Mouse (Mus musculus) thymus, postnatal 14 days (tissue): ENCODE measurements at regions not wholly inside any gene's neighbourhood (a gene's known extent, or its start where the extent isn't known, plus 50 kb on each side); places are given as distances from the start of the nearest gene placed in this dataset.

Source experiments
- DNase-seq: peaks from one replicate; pipeline ENCODE4 v3.0.0; 2021

DNA sequence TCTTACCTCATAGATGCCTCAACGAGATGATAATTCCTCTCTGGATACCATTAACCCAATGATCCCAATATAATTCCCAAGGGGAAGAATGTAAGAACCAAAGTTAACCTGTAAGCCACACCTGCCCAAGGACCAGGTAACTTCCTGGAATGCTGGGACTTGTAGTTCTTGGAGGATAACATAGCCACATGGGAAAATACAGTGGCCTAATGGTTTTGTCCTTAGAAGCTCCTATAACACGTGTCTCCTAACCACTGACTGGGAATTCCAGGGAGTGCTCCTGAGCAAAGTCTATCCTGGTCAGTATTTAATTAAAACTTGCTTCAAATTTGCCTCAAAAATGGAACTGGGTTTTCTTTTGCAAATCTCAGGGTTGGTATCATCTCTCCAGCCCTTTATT lies 119.9 kb downstream of the Evx1 start:
- no peak for DNase-seq

DNA sequence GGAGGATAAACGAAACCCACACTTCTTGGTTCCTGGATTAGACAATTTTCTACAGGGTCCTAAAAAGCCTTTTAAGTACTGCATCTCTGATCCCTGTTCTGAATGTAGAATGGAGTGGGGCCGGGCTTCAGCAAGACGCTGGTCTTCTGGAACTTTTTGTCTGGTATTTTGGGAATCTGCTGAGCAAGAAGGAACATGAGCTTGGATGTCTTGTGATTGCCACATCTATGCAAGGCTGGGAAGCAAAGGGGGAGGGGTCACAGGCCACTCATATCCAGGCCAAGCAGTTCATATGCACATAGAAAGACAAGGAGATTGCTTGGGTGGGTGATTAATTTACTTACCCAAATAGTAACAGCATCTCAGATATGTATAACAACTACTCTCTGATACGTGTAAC lies 121.5 kb downstream of the Evx1 start:
- DNase-seq, result no peak

DNA sequence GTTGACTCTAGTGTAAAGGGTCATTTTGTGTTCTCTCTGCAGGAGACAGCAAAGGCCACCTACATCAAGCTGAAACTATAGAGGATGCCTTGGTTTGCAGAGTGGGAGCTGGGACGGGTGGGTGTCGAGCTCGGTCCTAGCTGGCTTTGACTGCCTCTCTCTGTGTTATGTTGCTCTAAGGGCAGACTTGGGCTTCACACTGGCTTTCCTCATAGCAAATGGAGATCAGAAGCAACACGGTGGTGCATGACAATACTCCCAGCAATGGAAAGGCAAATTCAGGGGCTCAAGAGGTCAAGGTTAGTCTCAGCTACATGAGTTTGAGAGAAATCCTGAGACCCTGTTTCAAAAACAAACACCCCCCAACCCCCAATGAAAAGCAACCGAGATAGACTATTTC lies 122.1 kb downstream of the Evx1 start:
- DNase-seq, result no peak

DNA sequence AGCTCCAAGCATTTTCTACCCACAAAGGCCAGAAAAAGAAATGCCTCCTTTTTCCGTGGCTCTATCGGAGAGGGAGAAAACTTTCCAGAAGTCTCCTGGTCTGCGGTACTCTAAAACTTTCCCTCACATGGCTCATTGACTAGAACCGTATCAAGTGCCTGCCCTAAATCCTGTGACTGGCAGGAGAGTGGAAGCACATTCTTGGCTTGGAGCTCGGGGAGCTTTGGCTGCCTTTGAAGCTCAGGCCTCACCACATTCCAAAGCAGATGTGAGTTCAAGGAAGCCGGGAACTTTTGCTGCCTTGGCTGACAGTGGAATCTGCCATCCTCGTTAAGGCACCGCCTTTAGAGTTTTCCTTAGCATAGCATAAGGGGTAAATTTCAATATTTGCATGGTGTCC lies 125.1 kb downstream of the Evx1 start:
- DNase-seq, result no peak

DNA sequence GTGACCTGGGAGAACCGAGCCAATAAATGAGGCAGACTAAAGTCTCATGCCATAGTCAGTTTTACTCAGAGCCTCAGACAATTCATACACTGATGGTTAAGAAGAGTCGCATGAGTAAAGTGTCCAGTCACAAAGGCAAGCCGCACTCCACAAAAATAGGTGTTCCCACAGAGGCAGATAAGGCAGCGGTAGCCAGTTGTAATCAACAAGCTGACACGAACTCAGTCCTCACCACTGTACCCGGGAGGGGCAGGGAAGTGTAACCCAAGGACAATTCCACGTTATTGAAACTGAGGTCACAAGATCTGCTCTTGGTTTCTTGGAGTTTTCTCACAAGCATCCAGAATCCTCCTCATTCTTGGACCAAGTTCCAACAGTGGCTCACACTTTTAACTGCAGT lies 125.9 kb downstream of the Evx1 start:
- no peak for DNase-seq

DNA sequence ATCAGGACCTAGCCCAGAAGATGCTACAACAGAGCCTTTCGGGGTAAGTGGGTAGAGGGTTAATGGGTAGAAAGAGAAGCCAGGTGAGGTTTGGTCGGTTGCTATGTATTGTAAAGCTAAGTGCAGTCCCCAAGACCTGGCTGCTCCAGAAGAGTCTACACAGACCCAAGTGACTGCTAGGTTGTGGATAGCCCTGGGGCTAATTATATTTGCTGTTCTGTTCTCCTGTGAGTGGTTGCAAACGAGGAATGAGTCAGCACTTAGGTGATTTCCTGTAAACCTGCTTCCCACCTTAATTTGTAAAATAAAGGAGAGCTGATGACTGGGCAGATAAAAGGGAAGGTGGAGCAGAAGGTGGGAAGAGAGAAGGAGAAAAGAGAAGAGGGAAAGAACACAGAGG lies 126.9 kb downstream of the Evx1 start:
- no peak for DNase-seq

DNA sequence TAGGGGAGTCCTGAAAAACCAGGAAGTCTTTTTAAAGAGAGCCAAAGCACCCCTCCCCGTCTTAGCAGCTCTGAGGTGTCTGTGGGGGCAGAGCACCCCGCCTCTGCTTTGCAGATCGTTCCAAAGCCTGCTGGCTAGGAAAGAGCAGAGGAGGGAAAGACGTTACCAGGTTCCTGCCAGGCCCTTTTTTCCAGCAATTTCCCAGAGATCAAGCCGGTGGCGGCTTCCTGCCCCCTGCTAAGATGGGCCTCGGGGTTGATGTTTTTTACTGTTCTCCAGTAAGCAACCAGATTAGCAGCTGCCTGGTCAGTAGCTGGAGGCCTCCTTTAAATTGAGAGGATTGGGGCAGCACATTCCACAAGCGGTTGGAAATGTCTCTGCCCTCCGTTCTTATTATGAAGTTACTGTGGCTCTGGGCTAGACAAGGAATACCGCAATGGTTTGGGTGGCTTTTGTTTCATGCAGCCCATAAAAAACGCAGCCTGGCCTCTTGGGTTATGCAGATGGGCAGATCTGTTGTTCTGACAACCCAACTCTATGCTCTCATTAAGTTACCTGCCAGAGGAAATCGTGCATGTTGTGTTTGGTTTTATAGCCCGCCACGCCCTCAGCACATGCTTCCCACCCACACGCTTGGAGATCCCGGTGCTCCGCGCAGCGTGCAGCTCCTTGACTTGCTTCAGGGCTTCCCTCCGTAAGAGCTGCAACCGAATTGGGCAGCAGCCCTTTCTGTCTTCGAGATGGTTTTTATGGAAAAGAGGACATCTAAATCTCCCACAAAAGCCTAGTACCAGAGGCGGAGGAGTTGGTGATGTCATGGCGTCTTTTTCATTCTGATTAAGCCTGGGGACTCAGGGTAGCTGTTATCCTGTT lies 130.1 kb downstream of the Evx1 start:
- no peak for DNase-seq

DNA sequence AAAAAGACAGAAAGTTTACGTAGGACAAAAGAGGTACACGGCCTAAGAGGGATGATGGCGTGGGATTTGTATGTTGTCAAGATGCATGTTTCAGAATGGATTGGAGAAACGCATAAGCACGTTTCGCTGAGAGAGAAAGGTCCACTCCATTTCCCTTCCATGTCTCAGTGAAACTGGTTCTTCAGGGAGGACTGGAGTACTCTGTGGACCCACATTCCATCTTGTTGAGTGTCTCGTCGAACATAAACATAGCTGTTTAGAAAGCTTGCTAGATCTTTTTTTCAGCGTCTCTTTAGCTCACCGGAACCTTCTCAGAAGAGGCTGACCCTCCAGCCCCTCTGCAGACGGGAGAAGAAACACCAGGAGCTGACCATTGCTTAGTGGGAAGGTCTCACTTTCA lies 145.5 kb downstream of the Evx1 start:
- DNase-seq, result no peak

DNA sequence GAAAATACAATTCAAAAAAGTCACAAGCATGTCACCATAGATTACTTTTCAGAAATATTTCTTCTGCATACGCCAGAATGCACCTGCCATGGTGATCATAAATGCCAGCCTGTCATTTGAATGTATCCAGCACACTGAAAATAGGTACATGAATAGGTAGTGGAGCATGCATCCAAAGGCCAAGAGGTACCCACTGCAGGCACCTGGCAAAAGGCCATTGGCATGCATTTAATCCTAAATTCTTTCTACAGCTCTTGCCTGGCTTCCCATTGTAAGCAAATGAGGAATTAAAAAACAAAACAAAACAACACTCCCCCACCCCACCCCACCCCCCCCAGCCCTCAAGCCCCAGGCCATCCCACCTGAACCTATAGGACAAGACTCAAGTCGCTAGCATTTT lies 147.9 kb downstream of the Evx1 start:
- DNase-seq, result no peak

DNA sequence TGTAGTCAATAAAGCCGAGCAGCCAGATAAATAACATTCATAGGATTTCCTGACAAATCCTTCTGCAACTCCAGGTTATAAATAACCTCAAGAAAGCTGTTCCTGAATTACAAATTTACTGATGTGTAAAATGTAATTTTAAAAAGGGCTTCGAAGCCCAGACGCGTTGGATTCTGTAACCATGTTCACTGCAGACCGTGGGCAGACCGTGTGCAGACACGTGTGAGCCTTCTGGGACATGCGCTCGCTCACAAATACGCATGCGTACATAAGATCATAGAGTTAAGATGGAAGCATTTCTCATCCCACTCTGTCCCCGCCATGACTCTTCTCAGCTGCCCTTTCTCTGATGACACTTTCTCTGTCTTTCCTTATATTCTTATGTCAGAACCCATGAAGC lies 150.1 kb downstream of the Evx1 start:
- DNase-seq, result no peak

DNA sequence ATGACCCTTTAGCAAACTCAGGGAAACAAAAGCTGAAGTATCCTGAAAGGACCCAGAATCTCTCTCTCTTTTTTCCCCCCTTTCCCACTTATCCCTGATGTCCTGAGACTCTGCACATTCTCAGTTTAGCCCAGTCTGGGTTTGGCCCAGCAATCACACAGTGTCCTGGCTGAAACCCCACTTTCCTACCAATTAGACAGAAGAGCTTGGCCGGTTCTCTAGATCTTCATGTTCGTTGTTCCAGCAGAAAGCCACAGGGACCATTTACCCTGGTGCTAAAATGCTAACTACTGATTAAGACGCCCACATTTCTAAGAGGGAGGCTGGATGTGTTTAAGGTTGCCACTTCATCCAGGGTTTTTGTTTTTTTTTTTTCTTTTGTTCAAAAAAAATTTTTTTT lies 151.3 kb downstream of the Evx1 start:
- DNase-seq, result no peak

DNA sequence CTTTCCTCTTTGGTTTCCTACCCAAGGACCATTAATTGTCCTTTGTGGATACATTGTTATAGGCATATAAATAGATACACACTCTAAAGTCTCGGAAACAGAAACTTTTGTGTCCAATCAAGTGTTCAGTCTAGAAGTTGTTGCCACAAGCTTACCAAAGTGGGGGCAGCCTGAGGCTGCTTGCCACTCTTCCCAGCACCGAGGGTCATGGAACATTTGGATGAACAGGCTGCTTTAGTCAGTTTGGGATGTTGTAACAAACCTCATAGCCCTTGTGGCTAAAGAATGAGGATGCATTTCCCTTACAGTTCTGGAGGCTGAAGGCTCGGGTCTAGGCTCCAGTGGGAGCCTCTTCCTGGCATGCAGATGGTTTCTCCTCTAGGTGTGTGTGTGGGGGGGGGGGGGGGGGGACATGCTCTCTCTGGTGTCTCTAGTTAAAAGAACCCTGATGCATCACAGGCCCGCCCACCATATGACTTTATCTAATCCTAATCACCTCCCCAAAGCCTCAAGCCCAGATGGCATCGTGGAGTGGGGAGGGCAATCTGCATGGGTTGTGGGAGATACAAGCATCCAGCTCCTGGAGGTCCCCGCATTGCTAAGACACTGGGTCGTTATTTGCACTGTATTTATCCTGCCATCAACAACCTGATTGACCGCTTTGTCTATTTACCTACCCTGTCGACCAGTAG lies 152.7 kb downstream of the Evx1 start:
- no peak for DNase-seq

DNA sequence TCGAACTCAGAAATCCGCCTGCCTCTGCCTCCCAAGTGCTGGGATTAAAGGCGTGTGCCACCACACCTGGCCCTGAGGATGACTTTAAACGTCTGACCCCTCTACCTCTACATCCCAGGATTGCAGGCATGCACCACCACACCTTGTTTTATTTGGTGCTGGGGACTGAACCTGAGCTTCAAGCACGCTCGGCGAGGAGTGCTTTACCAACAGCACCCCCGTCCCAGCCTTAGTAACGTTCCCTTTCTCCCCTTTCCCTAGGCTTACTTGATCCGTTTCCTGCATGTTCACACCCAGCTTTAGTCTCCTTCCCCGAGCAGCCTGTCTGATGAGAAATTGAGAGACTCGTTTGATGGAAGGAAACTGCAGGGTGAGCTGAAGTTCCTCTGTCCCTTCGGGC lies 157.5 kb downstream of the Evx1 start:
- DNase-seq, result no peak

DNA sequence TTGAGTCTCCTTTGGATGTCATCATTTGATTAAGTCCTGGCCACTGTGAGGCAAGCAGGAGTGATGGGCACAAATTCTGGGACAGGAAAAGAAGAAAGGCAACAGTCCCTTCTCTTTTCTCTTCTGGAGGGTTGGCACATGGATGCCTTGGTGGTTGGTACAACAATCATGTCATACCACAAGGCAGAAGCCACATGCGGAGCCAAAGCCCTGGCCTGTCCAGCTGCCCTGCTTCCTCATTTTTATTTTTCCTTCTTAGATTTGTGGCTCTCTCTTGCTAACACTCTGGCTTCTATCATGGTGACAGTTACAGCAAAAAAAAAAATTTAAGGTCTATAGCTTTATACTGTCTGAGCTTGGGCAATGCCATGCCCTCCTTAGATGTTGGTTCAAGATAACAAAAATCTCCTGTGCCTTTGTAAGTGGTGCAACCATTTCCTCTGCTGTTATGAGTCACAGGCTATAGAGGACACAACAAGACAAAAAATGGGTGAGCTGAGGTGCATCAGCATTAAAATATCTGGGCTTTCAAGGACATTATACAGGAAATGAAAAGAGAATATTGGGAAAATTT lies 158.2 kb downstream of the Evx1 start:
- DNase-seq, result no peak

DNA sequence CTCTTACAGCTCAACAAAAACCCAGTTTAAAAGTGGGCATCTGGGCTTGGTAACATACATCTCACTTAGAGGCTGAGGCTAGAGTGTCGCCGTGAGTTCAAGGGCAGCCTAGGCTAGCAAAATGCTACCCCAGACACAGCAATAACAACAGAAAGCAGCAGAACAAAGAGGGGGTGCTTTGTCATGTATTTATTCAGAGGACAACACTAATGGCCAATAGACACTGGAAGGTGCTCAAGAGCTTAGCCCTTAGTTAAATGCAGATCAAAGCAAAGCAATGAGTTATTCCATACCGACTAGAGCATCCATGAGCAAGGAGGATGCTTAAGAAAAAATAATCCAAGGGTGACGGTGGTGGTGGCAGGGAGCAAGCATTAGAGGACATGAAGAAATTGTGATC lies 158.7 kb downstream of the Evx1 start:
- DNase-seq, result no peak

DNA sequence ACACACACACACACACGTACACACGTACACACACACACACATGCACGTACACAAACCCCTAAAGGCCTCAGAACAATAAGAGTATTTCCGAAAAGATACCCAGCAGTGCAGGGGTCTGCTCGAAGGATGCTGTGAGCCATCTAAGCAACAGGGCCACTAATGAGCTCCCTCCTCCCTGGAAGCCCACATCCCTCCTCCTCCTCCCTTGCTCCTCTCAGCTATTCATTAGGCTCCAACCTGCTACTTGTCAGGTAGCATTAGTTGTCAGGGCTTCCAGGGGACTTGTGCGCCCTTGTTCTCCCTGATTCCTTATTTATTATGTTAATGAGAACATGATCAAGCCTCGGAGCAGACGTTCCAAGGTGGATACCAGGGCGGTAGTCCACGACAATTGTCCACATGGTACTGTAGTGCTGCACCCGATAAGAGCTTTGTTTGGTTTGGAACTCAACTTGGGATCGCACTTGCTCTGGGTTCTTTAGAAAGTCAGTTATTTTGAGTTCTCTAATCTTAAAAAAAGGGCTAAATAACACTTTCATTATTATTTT lies 159.8 kb downstream of the Evx1 start:
- DNase-seq, result no peak

DNA sequence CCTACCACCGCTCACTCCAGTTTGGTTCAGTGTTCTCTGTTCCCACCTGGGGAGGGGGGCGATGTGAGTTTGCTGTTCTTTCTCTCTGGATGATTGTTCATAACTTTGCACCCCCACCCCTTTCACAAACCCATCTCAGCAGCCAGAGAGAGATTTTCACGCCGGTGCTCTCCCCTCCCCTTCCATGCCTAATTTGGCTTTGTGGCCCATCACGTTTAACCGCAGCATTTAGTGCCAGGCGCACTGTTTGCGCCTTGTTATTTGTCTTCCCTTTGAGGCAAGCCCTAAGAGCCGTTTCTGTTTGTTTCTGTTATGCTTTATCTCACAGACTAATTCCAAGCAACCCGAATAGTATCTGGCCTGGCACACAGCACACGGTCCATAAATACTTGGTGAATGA lies 160.6 kb downstream of the Evx1 start:
- no peak for DNase-seq

DNA sequence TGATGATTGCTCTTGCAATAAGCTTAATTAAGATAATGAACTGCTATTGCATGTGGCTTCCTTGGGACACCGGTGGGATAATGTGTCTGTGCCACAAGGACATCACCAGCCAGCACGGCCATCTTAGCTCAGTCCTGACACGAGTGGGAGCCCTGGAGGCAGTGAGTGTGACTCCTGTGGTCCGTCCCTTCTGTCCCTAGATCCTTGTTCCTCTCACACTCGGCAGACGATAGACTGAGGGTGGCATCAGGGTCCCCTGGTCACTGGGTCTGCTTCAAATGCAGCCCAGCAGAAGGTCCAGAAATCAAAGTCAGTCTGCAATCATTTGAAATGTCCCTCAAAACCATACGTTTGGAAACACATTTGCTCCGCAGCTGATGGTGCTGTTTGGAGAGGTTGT lies 162.4 kb downstream of the Evx1 start:
- no peak for DNase-seq

DNA sequence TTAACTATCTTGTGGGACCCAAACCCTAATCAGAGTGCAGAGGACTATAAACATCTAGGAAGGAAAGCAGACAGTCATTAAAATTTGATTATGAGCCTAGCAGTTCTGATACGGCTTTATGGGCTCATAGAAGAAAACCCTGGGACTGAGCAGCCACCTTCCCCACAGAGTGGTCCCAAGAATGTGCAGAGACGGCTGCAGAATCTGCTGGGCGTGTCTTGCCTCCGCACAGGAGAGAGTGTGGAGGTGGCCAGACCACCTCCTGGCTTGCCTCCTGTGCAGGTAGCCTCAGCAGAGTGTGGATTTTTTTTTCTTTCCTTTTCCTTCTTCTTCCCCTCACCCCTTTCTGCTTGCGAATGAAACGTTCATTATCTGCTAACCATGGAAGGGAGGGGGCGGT lies 163.3 kb downstream of the Hibadh start:
- no peak for DNase-seq

DNA sequence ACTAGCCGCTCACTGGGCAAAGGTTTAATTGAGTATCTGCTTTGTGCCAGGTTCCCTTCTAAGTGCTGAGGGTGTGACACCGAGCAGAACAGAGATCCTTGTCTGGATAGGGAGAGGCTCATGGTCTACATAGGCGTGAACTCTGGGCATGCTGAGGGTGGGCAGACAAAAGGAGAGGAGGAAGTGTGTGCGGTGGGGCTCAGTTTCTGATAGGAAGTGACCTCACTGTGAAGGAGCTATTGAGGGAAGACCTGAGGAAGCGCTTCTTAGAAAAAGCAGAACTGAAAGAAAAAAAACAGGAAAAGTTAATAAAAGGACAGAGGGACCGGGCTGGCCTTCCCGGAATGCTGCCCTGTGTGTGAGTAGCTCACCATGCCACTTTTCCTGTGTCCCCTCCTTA lies 162.8 kb downstream of the Hibadh start:
- no peak for DNase-seq

DNA sequence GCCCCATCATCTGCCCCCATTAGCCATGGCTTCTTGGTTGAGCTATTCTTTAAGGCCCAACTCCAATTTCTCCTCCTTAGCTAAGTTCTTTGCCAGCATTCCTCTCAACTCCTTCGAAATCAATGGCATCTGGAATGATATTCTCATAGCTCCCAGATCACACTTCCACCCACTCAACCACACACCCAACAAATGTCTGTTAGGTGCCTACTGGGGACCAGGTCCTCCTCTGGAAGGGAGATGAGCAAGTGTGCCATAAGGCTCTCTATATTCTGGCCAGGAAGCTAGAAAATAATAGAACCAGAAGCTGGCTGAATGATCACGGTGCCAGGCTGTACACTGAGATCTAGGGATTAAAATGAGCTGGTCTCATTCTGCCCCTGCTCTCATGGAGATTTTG lies 161.6 kb downstream of the Hibadh start:
- DNase-seq, result no peak

DNA sequence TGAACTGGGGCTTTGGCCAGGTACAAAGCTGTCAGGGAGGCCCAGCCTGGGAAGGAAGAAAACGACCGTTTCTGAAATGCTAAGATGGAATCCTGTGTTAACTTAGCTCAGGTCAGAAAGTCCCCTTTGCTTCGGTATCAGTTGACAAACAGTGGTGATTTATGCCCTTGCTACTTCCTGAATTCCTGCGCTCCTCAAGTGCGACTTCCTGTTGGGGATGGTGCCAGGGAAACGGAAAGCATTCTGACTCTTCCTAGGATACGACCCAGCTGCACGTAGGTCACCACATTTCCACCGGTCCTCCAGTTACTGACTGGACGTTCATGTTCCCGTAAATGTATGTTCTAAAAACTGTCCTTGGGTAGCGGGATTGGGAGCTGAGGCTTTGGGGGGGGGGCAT lies 161.0 kb downstream of the Hibadh start:
- DNase-seq, result no peak

DNA sequence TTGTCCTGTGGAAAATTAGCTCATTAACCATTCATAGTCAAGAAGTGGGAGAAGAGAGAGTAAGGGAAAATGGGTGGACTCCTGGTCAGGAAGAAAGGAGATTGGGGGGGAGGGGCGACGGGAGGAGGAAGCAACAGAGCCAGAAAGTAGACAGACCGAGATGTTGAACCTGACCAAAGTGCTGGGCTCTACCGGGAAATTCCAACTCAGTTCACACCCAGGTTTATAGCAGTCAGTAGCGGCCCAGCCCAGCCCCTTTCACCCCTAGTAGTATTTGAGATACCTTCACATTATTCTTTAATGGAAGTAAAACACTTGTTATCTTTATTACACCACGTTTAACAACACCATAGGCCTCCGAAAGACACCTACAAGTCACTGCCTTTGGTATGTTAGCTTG lies 158.2 kb downstream of the Hibadh start:
- DNase-seq, result no peak

DNA sequence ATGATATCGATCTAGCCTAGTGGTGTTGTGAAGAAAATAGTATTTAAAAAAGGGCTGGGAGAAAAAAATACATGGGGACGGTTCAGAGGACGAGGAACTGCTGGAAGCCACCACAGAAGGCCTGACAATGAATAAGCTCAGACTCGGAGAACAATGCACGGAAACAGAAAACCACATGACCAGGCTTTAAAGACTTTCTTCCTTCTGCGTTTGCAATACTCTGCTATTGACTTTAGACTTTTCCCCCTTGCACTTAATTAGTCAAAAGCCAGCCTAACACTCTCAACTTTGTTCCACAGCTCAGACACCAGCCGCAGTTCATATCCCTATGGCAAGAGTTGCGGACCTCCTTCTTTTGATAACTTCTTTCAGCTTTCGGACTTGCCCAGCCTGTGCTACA lies 154.0 kb downstream of the Hibadh start:
- no peak for DNase-seq
